In genomic region chr6:134632756-134633155, GRCm38 (mm10) we compare ENCODE assay signal across 9 mouse cellular contexts. TPM values are rescaled to one million over a fixed set of nuclear protein-coding genes. Genes with fewer than 3 reads are reported as not detected.
A peak's percentile ranks its signal among the peaks of the same experiment; 100 is the strongest.
DNase-seq lines count a peak whose midpoint lies in the region; ATAC-seq and TF ChIP-seq lines count a peak whose summit lies in the region.
"Had no signal": no experiment of that assay in that cellular context is flagged by ENCODE, and none has a peak within 500 bp of the region (broad histone marks: within the 10 kb centered on the region; RNA-seq: fewer than 3 reads in every experiment).

No protein-coding gene starts in this region.

- peak overlapping the region; percentile 70 for H3K4me2 ChIP-seq in heart, embryonic 16.5 days (ENCODE audit: low read depth, low read length)
- peak overlapping the region; percentile 96 for H3K4me2 ChIP-seq in intestine, embryonic 16.5 days (ENCODE audit: low read depth, low read length)
- peak overlapping the region; percentile 98 for H3K4me2 ChIP-seq in midbrain, postnatal 0 days (ENCODE audit: low read depth, low read length, poor library complexity, severe bottlenecking)

- H3K4me3 ChIP-seq in heart, embryonic 16.5 days (ENCODE audit: low read length) = peak overlapping the region; percentile 83
- H3K4me3 ChIP-seq in cortical plate, adult 2 months (ENCODE audit: insufficient read depth, low read length) = peak overlapping the region; percentile 55
- peak overlapping the region; percentile 70 for H3K4me3 ChIP-seq in intestine, embryonic 16.5 days (ENCODE audit: low read length)
- peak overlapping the region; percentile 51 for H3K4me3 ChIP-seq in midbrain, postnatal 0 days (ENCODE audit: low read depth, low read length)

- no peak for TF ChIP-seq POLR2A in cortical plate, adult 2 months (IDR thresholded peaks at IDR 0.05; ENCODE audit: extremely low read depth, insufficient read depth, low read length)

- H3K36me3 ChIP-seq in heart, embryonic 16.5 days (ENCODE audit: control insufficient read depth, insufficient read depth) = no peaks in the 10 kb centered on the region
- H3K36me3 ChIP-seq in intestine, embryonic 16.5 days (ENCODE audit: control insufficient read depth, insufficient read depth, low read length) = no peaks in the 10 kb centered on the region
- H3K36me3 ChIP-seq in midbrain, postnatal 0 days (ENCODE audit: insufficient read depth, low read length) = no peaks in the 10 kb centered on the region

- peak overlapping the region; percentile 82 for H3K27ac ChIP-seq in heart, embryonic 16.5 days (ENCODE audit: low read length)
- H3K27ac ChIP-seq in cortical plate, adult 2 months (ENCODE audit: insufficient read depth, low read length) = no peak overlapping the region
- no peak overlapping the region for H3K27ac ChIP-seq in intestine, embryonic 16.5 days (ENCODE audit: low read length)
- no peak overlapping the region for H3K27ac ChIP-seq in midbrain, postnatal 0 days (ENCODE audit: low read depth, low read length)

- H3K9ac ChIP-seq in heart, embryonic 16.5 days (ENCODE audit: low read length) = peak overlapping the region; percentile 87
- peak overlapping the region; percentile 78; the same call in 1 of the 2 replicates for H3K9ac ChIP-seq in intestine, embryonic 16.5 days (ENCODE audit: low read depth, low read length)
- H3K9ac ChIP-seq in midbrain, postnatal 0 days (replicated peaks; ENCODE audit: low read length, poor library complexity, severe bottlenecking) = no peak overlapping the region

- H3K4me1 ChIP-seq in heart, embryonic 16.5 days (ENCODE audit: control insufficient read depth, insufficient read depth, low read length) = peaks cover 5% of the 10 kb centered on the region; the same call in 1 of the 2 replicates
- H3K4me1 ChIP-seq in cortical plate, adult 2 months (ENCODE audit: control insufficient read depth, insufficient read depth, low read length) = no peaks in the 10 kb centered on the region
- peaks cover 7% of the 10 kb centered on the region; the same call in 1 of the 2 replicates for H3K4me1 ChIP-seq in intestine, embryonic 16.5 days (ENCODE audit: control insufficient read depth, insufficient read depth, low read length)
- peaks cover 7% of the 10 kb centered on the region; the same call in 1 of the 2 replicates for H3K4me1 ChIP-seq in midbrain, postnatal 0 days (ENCODE audit: insufficient read depth, low read length)

- DNase-seq in heart, adult 9 months (ENCODE audit: low spot score in 2 of 2) = no peak
- no peak for DNase-seq in midbrain, postnatal 0 days (ENCODE audit: low spot score)
- no peak for DNase-seq in urinary bladder, adult 2 months (ENCODE audit: low spot score)
- DNase-seq in right cerebral cortex, postnatal 14 days = no peak
- DNase-seq in frontal cortex, postnatal 10 days (ENCODE audit: low spot score in 2 of 2) = no peak

- 28% methylated on average over 5 of the region's 5 CpGs for WGBS in heart, embryonic 16.5 days
- WGBS in intestine, embryonic 16.5 days = 39% methylated on average over 5 of the region's 5 CpGs
- 37% methylated on average over 5 of the region's 5 CpGs for WGBS in midbrain, postnatal 0 days

- TF ChIP-seq CTCF in cortical plate, adult 2 months (IDR thresholded peaks at IDR 0.05; ENCODE audit: extremely low read depth, insufficient read depth, low read length) = no peak
- TF ChIP-seq CTCF in midbrain, postnatal 0 days (IDR thresholded peaks at IDR 0.05) = no peak

- H3K27me3 ChIP-seq in heart, embryonic 16.5 days (ENCODE audit: control insufficient read depth, insufficient read depth, low read length) = no peaks in the 10 kb centered on the region
- H3K27me3 ChIP-seq in intestine, embryonic 16.5 days (replicated peaks; ENCODE audit: control insufficient read depth, insufficient read depth, low read length) = no peaks in the 10 kb centered on the region
- peaks cover 9% of the 10 kb centered on the region; the same call in 1 of the 2 replicates for H3K27me3 ChIP-seq in midbrain, postnatal 0 days (ENCODE audit: insufficient read depth, low read length)

- H3K9me3 ChIP-seq in heart, embryonic 16.5 days (replicated peaks; ENCODE audit: control insufficient read depth, low read length) = no peaks in the 10 kb centered on the region
- H3K9me3 ChIP-seq in intestine, embryonic 16.5 days (ENCODE audit: control insufficient read depth, low read length) = no peaks in the 10 kb centered on the region
- no peaks in the 10 kb centered on the region for H3K9me3 ChIP-seq in midbrain, postnatal 0 days (ENCODE audit: low read length)

- no peak for ATAC-seq in heart, embryonic 16.5 days (replicated peaks; ENCODE audit: extremely low read depth, insufficient read depth, low FRiP score)
- no peak for ATAC-seq in intestine, embryonic 16.5 days
- no peak for ATAC-seq in midbrain, postnatal 0 days (ENCODE audit: low FRiP score)

RNA-seq across cellular contexts. Expression of gene Mansc1, which starts 0.5 kb away (rescaled TPM):
- polyA plus RNA-seq in heart, embryonic 16.5 days (2015; fragmentation: Nextera tagmentation; extraction: Ambion mirVana) = 5.8 and 8.0 TPM in 2 replicates
- polyA plus RNA-seq in cortical plate, adult 2 months (2012; rRNA removed) = 12.2 and 12.9 TPM in 2 replicates
- polyA plus RNA-seq in intestine, embryonic 16.5 days (2015; fragmentation: Nextera tagmentation; extraction: Ambion mirVana) = 6.2 and 7.6 TPM in 2 replicates
- total RNA-seq in midbrain, postnatal 0 days (2014; rRNA removed) = 2.0 and 2.8 TPM in 2 replicates
- 1.6 and 1.7 TPM in 2 replicates for polyA plus RNA-seq in midbrain, postnatal 0 days (2015; fragmentation: Nextera tagmentation; extraction: Ambion mirVana)
- polyA plus RNA-seq in urinary bladder, adult 2 months (2012; rRNA removed) = 15.2 and 15.4 TPM in 2 replicates
- total RNA-seq: MEL had no signal

RNA-seq across cellular contexts. Expression of gene Borcs5, which starts 6.6 kb away (rescaled TPM):
- polyA plus RNA-seq in heart, embryonic 16.5 days (2015; fragmentation: Nextera tagmentation; extraction: Ambion mirVana) = 16.9 and 17.5 TPM in 2 replicates
- 46.7 and 48.0 TPM in 2 replicates for polyA plus RNA-seq in cortical plate, adult 2 months (2012; rRNA removed)
- 16.3 and 17.6 TPM in 2 replicates for polyA plus RNA-seq in intestine, embryonic 16.5 days (2015; fragmentation: Nextera tagmentation; extraction: Ambion mirVana)
- 56.0 and 59.0 TPM in 2 replicates for total RNA-seq in midbrain, postnatal 0 days (2014; rRNA removed)
- 39.6 and 42.7 TPM in 2 replicates for polyA plus RNA-seq in midbrain, postnatal 0 days (2015; fragmentation: Nextera tagmentation; extraction: Ambion mirVana)
- polyA plus RNA-seq in urinary bladder, adult 2 months (2012; rRNA removed) = 15.8 and 17.4 TPM in 2 replicates
